Mouse (Mus musculus) cortical plate, adult 2 months (tissue): ENCODE measurements around the gene Prelid1.

Experiments
- CTCF ChIP-seq: fragments of 200-500 bp; IDR thresholded peaks from 2 replicates; pipeline ENCODE4 v1.5.1; 2011; ENCODE audit warnings: mild to moderate bottlenecking, control low read depth, low read length; ENCODE audit not compliant: insufficient read depth; ENCODE audit errors: extremely low read depth
- POLR2A ChIP-seq: fragments of 200-500 bp; IDR thresholded peaks from 2 replicates; pipeline ENCODE4 v1.6.1; 2011; ENCODE audit warnings: mild to moderate bottlenecking, low read length, control low read depth; ENCODE audit not compliant: insufficient read depth; ENCODE audit errors: extremely low read depth

DNA sequence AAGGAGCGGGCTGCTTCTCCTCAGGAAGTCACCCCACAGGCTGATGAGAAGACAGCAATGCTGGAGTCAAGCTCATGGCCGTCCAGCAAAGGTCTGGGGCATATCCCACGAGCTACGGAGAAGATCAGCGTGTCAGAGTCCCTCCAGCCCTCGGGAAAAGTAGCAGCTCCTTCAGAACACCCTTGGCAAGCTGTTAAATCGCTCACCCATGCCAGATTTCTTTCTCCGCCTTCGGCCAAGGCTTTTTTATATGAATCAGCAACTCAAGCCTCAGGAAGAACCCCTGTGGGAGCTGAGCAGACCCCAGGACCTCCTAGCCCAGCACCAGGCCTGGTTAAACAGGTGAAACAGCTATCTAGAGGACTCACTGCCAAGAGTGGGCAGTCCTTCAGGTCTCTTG lies 7.2 kb upstream of the Prelid1 start:
- TF ChIP-seq POLR2A = no peak
- TF ChIP-seq CTCF = no peak
